Mouse (Mus musculus): ENCODE results near the gene Lrba.

Lrba gene

DNA sequence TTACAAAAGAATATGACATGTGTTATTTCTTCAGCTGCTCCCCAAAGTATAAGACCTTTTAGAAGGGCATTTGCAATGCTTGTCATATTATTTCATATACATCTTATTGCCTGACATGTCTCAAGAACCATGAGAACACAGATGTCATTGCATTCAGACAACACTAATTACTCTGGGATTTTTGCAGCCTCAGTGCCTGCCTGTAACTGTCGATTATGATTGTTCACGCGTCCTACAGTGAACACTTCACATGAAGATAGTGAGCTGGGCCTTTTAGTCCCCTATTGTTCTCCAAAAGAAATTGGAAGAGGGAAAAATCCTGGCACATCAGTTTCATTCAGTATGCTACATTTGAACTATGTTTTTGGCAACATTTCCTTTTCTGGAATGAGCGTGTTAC lies 335.2 kb downstream of the Lrba start:
- no peak for DNase-seq (ENCODE audit: low read depth, low spot score)

DNA sequence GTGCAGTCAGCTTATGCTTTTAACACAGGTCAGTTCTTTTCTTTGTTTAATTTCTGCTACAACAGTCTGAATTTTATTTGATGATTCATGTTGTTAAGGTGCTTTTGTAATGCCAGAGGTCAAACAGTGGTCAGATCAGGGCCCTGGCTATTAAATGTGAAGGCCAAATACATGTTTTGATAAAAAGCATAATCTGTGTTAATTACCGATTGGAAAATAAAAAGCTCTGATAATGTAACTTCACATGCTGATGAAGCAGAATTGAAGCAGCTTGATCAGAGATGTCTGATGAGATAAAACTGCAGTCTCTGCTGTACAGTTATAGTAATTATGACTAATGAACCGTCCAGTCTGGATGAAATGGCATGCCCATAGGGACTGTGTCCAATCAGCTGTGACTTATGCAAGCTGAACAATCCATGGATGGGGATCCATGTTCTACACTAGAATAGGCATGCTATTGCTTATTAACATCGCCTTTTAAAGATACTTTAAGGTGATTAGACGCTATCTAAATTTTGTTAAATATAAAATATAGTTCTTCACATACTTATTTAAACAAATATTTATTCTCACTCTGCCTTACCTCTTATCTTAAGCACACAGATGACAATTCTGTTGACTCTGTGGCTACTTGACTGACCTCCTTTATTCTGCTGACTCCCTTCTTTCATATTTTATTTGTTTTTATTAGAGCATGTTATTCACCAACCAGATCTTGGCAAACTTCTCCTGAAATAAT lies 336.0 kb downstream of the Lrba start:
- DNase-seq (ENCODE audit: low read depth, low spot score) = no peak

DNA sequence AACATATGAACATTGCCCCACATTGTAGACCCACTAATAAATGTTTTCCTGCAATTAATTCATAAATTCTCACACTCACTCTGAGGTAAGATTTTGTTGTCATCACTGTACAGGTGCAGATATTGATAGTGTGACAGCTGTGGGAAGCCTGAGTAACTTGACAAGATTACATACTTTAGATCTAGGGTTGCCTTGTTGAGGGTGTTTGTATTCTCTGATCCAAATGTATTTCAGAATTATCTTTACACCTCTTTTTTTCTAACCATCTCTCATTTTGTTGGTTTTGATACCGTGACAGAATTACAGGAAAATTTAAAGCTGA lies 336.5 kb downstream of the Lrba start:
- DNase-seq (ENCODE audit: low read depth, low spot score) = no peak

- DNase-seq (ENCODE audit: low read depth, low spot score) = no peak
Measured at GRCm38 (mm10) chr3:86561396-86561795, 336.9 kb downstream of the Lrba start.

- DNase-seq (ENCODE audit: low read depth, low spot score) = no peak
Measured at GRCm38 (mm10) chr3:86567312-86567711, 342.8 kb downstream of the Lrba start.

GRCm38 (mm10) chr3:86571518-86571917 lies 347.0 kb downstream of the Lrba start:
- DNase-seq (ENCODE audit: low read depth, low spot score) = no peak

GRCm38 (mm10) chr3:86572519-86573244 lies 348.2 kb downstream of the Lrba start:
- DNase-seq (ENCODE audit: low read depth, low spot score) = no peak

GRCm38 (mm10) chr3:86575312-86575711 lies 350.8 kb downstream of the Lrba start:
- no peak for DNase-seq (ENCODE audit: low read depth, low spot score)

DNA sequence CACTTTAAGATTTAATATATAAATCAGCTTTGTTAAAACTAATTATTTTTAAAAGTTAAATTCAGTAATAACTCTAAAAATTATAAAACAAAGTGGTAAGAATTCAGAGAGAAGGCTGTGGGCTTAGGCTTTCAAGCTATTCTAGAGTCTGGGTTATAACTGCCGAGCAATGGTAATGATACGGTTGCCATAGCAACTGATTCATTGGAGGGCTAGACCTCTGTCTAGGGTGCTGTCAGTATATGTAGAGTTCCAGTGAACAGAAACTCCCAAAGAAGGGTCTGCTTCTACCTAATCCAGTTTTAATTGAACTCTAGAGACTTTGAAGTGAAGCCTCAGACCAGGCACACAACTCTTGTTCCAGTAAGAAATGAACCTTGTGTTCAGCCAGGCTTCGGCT lies 377.8 kb downstream of the Lrba start:
- peak; percentile 3 for DNase-seq (ENCODE audit: low read depth, low spot score)

- DNase-seq (ENCODE audit: low read depth, low spot score) = no peak
Measured at GRCm38 (mm10) chr3:86605775-86606174, 381.3 kb downstream of the Lrba start.

- no peak for DNase-seq (ENCODE audit: low read depth, low spot score)
Measured at GRCm38 (mm10) chr3:86627008-86627743, 402.7 kb downstream of the Lrba start.

GRCm38 (mm10) chr3:86629379-86629778 lies 404.9 kb downstream of the Lrba start:
- DNase-seq (ENCODE audit: low read depth, low spot score) = no peak

- DNase-seq (ENCODE audit: low read depth, low spot score) = no peak
Measured at GRCm38 (mm10) chr3:86635464-86635863, 411.0 kb downstream of the Lrba start.

DNA sequence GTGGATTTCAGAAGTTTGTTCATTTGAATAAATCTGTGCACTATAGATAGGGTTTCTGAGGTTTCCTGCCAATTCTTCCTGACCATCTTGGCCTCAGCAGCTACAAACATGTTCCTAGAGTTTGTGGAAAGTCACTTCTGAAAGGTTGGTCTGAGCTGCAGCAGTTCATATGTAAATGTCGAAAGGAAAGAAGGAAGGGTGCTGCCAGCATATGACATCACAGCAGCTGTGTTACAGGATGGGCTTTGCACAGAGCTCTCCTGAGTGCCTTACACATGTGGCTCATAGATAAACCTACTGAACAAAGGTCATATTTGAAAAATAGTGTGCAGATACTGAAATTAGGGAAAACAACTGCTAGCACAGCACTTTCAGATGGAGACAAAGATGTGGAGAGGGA lies 411.5 kb downstream of the Lrba start:
- peak; percentile 34 for DNase-seq (ENCODE audit: low read depth, low spot score)

- no peak for DNase-seq (ENCODE audit: low read depth, low spot score)
Measured at GRCm38 (mm10) chr3:86638552-86639348, 414.3 kb downstream of the Lrba start.

- no peak for DNase-seq (ENCODE audit: low read depth, low spot score)
Measured at GRCm38 (mm10) chr3:86641393-86641792, 416.9 kb downstream of the Lrba start.

DNA sequence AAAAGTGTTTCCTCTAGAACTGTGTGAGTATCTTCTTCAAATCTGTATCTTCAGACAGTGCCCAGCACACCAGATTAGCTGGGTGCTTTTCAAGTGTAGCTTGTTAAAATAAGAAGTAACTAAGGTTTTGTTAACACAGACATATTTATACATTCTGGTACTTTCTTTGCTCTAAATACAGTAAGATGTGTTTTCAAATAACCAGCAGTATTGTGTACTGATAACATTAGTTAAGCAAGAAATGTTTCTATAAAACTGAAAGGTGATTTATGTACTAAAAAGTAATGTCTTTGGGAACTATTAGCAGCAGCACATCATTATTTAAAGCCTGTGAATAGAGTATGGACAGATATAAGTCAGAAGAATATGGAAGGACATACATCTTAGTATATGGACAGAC lies 417.3 kb downstream of the Lrba start:
- DNase-seq (ENCODE audit: low read depth, low spot score) = no peak

DNA sequence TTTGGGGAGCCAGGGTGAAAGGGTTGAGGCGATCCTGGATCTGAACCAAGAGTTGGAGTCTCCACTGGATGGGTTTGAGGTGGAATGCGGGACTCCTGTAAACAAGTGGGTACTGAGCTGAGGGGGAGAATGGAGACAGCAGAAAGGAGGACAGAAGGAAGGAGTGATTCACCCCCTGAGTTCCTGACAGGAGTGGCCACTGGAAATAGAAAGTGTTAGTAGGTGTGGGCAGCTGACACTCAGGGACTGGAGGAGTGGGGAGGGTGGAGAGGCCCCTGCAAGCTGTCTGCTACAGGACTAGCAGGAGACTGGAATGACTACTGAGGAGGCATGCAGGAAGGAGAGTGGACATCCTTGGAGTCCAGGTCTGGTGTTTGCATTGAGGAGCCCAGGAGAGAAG lies 422.3 kb downstream of the Lrba start:
- DNase-seq (ENCODE audit: low read depth, low spot score) = no peak

GRCm38 (mm10) chr3:86651006-86651405 lies 426.5 kb downstream of the Lrba start:
- DNase-seq (ENCODE audit: low read depth, low spot score) = no peak

GRCm38 (mm10) chr3:86659326-86659725 lies 434.8 kb downstream of the Lrba start:
- no peak for DNase-seq (ENCODE audit: low read depth, low spot score)

DNA sequence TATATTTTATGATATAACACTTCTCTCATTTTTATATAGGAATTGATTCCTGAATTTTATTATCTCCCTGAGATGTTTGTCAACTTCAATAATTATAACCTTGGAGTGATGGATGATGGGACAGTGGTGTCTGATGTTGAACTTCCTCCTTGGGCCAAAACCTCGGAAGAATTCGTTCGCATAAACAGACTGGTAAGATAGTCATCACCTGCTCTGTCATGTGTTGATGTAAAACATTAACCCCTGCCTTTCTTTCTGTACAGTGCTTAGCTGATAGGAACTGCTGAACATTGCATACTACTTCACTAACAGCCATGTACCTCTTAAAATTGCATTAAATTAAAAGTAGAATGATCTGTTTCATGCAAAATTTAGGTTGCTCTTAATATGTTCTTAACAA lies 439.9 kb downstream of the Lrba start:
- DNase-seq (ENCODE audit: low read depth, low spot score) = no peak

DNA sequence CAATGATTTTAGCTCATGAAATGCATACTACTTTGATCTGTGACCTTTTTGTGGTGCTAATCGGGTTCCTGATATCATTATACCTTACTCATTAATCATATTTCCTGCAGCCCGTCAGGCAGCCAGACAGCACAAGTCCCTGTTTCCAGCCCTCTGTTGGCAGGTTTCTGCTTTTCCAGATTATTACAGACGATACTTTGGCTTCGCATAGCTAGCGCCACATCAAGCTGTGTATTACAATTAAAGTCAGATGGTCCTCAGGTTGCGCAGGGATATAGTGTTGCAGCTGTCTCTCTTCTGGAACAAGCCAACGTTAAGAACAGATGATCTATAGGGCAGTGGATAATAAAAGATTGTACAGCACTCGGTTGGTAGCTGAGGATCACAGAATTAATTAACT lies 443.7 kb downstream of the Lrba start:
- DNase-seq (ENCODE audit: low read depth, low spot score) = no peak

Data from ES-CJ7 (cell line).